Mouse (Mus musculus): ENCODE measurements around the gene Zfp72.

The Zfp72 gene

DNA sequence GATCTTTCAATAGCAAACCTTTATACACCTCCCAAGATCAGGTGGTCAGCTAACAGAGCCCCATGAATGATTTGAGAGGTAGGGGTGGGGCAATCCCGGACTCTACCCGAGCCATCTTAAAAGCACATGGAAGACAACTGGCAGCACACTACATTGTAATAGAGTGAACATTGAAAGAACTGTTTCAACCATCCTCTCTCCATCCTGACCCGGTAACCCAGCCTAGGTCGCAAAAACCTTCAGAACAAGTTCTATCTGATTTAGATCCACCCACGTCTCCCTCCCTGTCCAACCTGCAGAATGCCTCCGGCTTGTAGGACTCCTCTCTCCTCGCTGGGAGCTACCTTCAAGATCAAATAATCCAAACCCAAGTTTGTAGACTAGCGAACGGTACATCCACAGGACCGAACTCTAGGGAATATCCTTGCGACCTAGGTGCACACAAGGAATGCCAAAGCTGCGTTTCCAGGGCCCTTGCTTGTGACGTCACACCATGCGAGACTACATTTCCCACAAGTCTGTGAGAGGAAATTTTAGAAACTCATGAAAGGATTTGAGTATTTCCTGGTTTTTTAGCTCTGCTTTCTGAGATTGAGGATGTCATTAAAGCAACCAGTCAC, at the start of gene Zfp72:
TSS of gene Zfp72 (minus strand) at position 466 of the 620 bp plus-strand sequence.
- peak; percentile 65 for DNase-seq (ENCODE audit: low read depth)

GRCm38 (mm10) chr13:74439895-74440294, 49.3 kb upstream of the Zfp72 start:
- no peak for DNase-seq (ENCODE audit: low read depth)

DNA sequence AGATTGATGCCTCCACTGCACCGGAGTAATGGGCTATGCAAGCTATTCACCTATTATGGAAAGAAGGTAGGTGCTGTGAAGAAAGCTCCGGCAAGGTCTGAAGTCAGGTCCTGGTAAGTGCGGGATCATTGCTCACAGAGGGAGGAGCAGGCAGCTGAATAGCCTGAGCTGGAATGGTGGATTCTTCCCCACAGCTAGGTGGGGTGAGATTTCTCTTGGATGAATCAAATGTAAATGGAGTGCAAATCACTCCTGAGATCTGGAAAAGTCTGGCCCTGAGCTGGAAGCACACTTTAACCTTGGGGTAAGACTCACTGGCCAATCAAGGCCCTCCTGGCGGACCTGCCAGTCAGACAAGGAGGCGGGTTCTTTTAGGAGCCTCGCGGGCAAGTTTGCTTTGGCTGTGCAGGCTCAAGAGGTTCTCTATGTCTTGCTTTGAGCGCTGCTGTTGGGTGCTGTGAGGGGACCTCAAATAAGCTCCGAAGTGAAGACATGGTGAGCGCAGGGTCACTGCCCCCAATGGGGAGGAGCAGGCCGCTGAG, 8.7 kb upstream of the Zfp72 start, which contains the start of gene Ftl1-ps1:
TSS of gene Ftl1-ps1 (plus strand) at position 397 of the 542 bp plus-strand sequence.
- DNase-seq (ENCODE audit: low read depth) = no peak

GRCm38 (mm10) chr13:74391156-74391555, 520 bp upstream of the Zfp72 start:
- DNase-seq (ENCODE audit: low read depth) = no peak

- no peak for DNase-seq (ENCODE audit: low read depth)
Measured at GRCm38 (mm10) chr13:74389730-74390129, 906 bp downstream of the Zfp72 start.

GRCm38 (mm10) chr13:74382289-74382688, 8.3 kb downstream of the Zfp72 start:
- no peak for DNase-seq (ENCODE audit: low read depth)

DNA sequence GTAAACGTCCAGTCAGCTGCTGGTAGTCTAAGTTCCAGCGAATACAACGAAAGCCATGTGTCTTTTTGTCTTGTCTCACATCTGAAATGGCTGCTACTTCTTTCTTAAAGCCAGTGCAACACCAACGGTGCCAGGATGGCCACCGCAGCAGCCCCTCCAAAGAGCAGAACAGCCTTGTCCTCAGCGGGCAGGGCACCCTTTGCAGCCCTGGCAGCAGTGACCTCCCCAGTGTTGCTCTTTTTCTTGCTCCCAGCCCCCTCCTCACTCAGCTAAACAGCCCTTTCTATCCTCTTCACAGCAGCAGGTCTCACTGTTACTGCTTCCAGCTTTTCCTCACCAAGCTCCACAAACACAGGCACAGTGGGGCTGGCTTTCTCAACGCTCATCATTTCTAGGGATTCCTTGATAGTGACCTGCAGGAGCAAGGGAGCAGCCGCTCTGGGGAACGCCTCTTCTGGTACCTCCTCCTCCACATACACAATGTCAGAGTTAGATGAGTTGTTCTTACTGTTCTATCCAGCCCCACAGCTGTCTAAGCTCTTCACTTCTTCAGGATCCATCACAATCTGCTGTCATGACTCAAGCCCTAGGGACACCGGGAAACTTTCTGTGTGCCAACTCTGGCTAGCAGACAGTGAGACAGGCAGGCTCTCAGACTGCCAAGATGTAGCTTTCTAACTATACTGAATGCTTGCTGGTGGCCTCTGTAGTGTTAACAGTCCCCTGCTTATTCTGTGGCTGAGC, 8.9 kb downstream of the Zfp72 start:
- DNase-seq (ENCODE audit: low read depth) = no peak

GRCm38 (mm10) chr13:74363859-74364235, 26.8 kb downstream of the Zfp72 start, which contains the start of gene Lrrc14b:
TSS of gene Lrrc14b (minus strand) at chr13:74364005.
- DNase-seq (ENCODE audit: low read depth) = peak; percentile 47

DNA sequence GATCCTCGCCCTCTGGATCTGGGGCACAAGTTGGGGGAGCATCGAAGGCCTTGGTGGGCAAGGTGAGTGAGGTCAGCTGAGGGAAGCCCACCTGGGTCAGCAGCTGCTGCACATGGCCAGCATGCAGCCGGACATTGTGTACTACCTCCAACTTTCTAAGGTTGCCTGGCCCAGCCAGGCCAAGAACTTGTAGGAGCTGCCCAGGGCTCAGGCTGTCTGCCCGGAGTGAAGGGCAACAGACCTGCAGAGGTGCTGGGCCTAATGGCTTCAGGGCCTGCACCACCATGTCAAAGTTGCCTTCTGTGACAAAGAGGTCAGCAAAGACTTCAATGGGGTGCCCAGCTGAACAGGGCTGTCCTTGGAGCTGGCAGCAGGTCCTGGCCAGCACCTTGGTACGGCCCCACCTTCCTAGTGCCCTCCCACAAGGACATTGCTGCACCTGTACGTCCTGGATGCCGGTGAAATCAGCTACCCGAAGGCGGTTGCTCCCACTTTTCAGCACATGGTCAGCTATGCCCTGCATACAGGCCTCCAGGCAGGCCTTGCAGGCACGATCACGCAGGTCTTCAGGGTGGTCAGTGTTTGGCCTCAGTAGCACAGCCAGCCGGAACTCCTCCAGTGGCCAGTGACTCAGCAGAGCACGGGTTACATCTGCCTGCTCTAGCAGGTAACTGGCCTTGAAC, 27.3 kb downstream of the Zfp72 start:
- no peak for DNase-seq (ENCODE audit: low read depth)

- no peak for DNase-seq (ENCODE audit: low read depth)
Measured at GRCm38 (mm10) chr13:74362218-74362617, 28.4 kb downstream of the Zfp72 start.

DNA sequence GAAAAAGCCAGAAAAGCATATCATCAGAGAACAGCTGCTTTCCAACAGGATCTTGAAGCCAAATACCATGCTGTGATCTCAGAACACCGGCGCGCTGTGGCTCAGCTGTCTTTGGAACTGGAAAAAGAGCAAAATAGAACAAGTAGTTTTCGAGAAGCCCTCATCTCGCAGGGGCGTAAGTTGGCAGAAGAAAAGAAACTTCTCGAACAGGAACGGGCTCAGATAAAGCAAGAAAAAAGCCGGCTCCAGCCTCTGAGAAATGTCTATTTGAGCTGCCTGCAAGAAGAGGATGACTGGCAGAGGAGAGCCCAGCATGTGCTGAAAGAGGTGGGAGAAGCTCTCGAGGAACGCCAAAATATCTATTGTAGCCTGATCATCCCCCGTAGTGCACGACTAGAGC, 34.1 kb downstream of the Zfp72 start:
- DNase-seq (ENCODE audit: low read depth) = no peak

- no peak for DNase-seq (ENCODE audit: low read depth)
Measured at GRCm38 (mm10) chr13:74350435-74350906, 40.2 kb downstream of the Zfp72 start.

- DNase-seq (ENCODE audit: low read depth) = peak; percentile 93
Measured at GRCm38 (mm10) chr13:74349566-74350434, 40.8 kb downstream of the Zfp72 start, which contains the start of the genes Sdha and Ccdc127. TSS of gene Sdha (minus strand) at chr13:74350280. TSS of gene Ccdc127 (plus strand) at chr13:74350309.

DNA sequence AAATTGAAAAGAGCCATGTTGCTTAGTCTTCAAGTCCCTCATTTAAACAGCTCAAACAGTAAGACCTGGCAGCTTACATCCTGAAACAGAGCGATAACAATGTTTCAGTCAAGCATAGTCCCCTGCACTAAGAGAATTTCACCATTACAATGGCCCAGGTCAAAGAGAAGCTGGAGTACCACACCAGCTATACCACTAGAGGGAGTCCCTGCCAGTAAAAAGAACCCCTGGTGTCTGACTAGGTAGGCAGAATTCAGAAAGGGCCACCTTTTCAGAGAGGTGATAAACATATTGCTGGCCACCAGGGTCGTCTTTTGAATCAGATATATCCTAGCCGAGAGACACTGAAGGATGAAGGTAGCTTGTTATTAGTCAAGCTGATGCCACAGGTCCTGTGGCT, 49.6 kb downstream of the Zfp72 start:
- DNase-seq (ENCODE audit: low read depth) = no peak

- no peak for DNase-seq (ENCODE audit: low read depth)
Measured at GRCm38 (mm10) chr13:74329321-74329720, 61.3 kb downstream of the Zfp72 start.
